Mouse (Mus musculus) thymus, adult 2 months (tissue): ENCODE data around the gene Nek8.

Source experiments
- CTCF ChIP-seq: fragments of 200-500 bp; IDR thresholded peaks from 2 replicates; pipeline ENCODE4 v1.5.1; 2012; ENCODE audit warnings: mild to moderate bottlenecking, control low read depth, low read length, moderate library complexity, borderline replicate concordance; ENCODE audit not compliant: control insufficient read depth, poor library complexity, insufficient read depth; ENCODE audit errors: extremely low read depth
- POLR2A ChIP-seq: fragments of 200-500 bp; IDR thresholded peaks from 2 replicates; pipeline ENCODE4 v1.6.1; 2012; ENCODE audit warnings: mild to moderate bottlenecking, low read length, control low read depth, moderate library complexity; ENCODE audit not compliant: control insufficient read depth, poor library complexity, insufficient read depth; ENCODE audit errors: extremely low read depth

DNA sequence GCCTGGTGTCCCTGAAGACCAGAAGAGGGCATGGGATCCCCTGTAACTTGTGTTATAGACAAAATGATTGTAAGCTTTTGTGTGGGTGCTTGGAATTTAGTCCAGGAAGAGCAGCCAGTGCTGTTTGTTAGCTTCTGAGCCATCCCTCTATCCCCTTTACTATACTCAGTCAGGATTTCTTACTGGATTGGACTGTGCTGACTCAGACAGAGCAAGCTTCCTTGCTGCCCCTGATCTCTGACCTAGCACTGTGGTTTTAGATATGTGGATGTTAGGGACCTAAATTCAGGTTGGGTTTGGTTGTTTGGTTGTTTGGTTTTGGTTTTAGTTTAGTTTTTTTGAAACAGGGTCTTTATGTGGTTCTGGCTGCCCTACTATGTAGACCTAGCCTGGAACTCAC is 58.0 kb downstream of the Nek8 start:
- no peak for TF ChIP-seq CTCF
- TF ChIP-seq POLR2A: no peak
